8 mouse cellular contexts compared by ENCODE assay signal in genomic region chr7:51621694-51622145, GRCm38 (mm10). TPM values are rescaled to one million over a fixed set of nuclear protein-coding genes. Genes with fewer than 3 reads are reported as not detected.
DNase-seq lines count a peak whose midpoint lies in the region; ATAC-seq lines count a peak whose summit lies in the region.

Gene Slc17a6 (plus strand): TSS chr7:51622006.

- peaks cover 59% of the 10 kb centered on the region for H3K27me3 ChIP-seq in hindbrain, embryonic 14.5 days (ENCODE audit: control insufficient read depth, insufficient read depth, low read length)
- peaks cover 7% of the 10 kb centered on the region for H3K27me3 ChIP-seq in midbrain, embryonic 15.5 days (replicated peaks)

- peak; percentile 63 for ATAC-seq in hindbrain, embryonic 14.5 days (ENCODE audit: low FRiP score)
- peak; percentile 62 for ATAC-seq in midbrain, embryonic 15.5 days (replicated peaks)

- peak within 1 kb of the TSS; percentile 60 for H3K4me2 ChIP-seq in hindbrain, embryonic 14.5 days (replicated peaks)
- peak within 1 kb of the TSS; percentile 42 for H3K4me2 ChIP-seq in midbrain, embryonic 15.5 days

- peaks cover 2% of the 10 kb centered on the region; the same call in 1 of the 2 replicates for H3K4me1 ChIP-seq in hindbrain, embryonic 14.5 days (replicated peaks; ENCODE audit: control insufficient read depth, insufficient read depth, low read length)
- H3K4me1 ChIP-seq in midbrain, embryonic 15.5 days = peaks cover 10% of the 10 kb centered on the region

- no peaks in the 10 kb centered on the region for H3K9me3 ChIP-seq in hindbrain, embryonic 14.5 days (ENCODE audit: control insufficient read depth, low read length)
- H3K9me3 ChIP-seq in midbrain, embryonic 15.5 days = no peaks in the 10 kb centered on the region

- DNase-seq in thymus, postnatal 14 days = peak; percentile 3
- DNase-seq in thymus, adult 18-20 months = no peak
- DNase-seq in cerebellum, adult 9-11 months = peak; percentile 33
- DNase-seq in forelimb bud, embryonic 11.5 days (ENCODE audit: low read depth, low spot score) = peak; percentile 89
- DNase-seq in hindbrain, embryonic 14.5 days (ENCODE audit: low spot score) = peak; percentile 79
- peak in 1 of 2 experiments; percentile 12 for DNase-seq in left cerebral cortex, adult 8-10 months (ENCODE audit: low spot score in 2 of 2)
- peak; percentile 39 for DNase-seq in yolk sac, embryonic 10.5 days (ENCODE audit: low spot score)

- H3K36me3 ChIP-seq in hindbrain, embryonic 14.5 days (replicated peaks; ENCODE audit: control insufficient read depth, insufficient read depth) = 0 out of 2 replicates have a peak, but pooled peaks cover 6% of the 10 kb centered on the region
- H3K36me3 ChIP-seq in midbrain, embryonic 15.5 days (replicated peaks) = no peaks in the 10 kb centered on the region

- H3K27ac ChIP-seq in hindbrain, embryonic 14.5 days = peak within 1 kb of the TSS; percentile 99
- peak within 1 kb of the TSS; percentile 93 for H3K27ac ChIP-seq in midbrain, embryonic 15.5 days

- WGBS in hindbrain, embryonic 14.5 days = under 1% methylated on average over 23 of the region's 23 CpGs
- WGBS in midbrain, embryonic 15.5 days = under 1% methylated on average over 23 of the region's 23 CpGs

- H3K9ac ChIP-seq in hindbrain, embryonic 14.5 days = peak within 1 kb of the TSS; percentile 85
- peak within 1 kb of the TSS; percentile 71 for H3K9ac ChIP-seq in midbrain, embryonic 15.5 days

- H3K4me3 ChIP-seq in hindbrain, embryonic 14.5 days (replicated peaks; ENCODE audit: low read length) = peak within 1 kb of the TSS; percentile 49
- peak within 1 kb of the TSS; percentile 47 for H3K4me3 ChIP-seq in midbrain, embryonic 15.5 days

RNA-seq across cellular contexts. Expression of gene Slc17a6, which starts in this region (rescaled TPM):
- 111 and 133 TPM in 2 replicates for polyA plus RNA-seq in hindbrain, embryonic 14.5 days (2014; fragmentation: Nextera tagmentation; extraction: Ambion mirVana)
- 10 to 100 TPM; 23.8 to 31.9 (median 27.2) TPM for total RNA-seq in left cerebral cortex, adult 8-10 months (2022)
- 114 and 116 TPM in 2 replicates for polyA plus RNA-seq in midbrain, embryonic 15.5 days (2015; fragmentation: Nextera tagmentation; extraction: Ambion mirVana)

Comparison
In these comparisons a context has a peak if more than half of its experiments do, and no peak if none do; other contexts are left out.
1. DNase-seq: peak in thymus, postnatal 14 days (single experiment), cerebellum, adult 9-11 months (single experiment), forelimb bud, embryonic 11.5 days (single experiment), hindbrain, embryonic 14.5 days (single experiment) and yolk sac, embryonic 10.5 days (single experiment); none in thymus, adult 18-20 months (0 of 2).